Mouse (Mus musculus) forebrain, embryonic 12.5 days (tissue): ENCODE measurements around the gene Pde1a. TPM values are rescaled to one million over a fixed set of nuclear protein-coding genes. Genes with fewer than 3 reads are reported as not detected.
A peak's percentile ranks its signal among the peaks of the same experiment; 100 is the strongest.
"Not testable (repeated sequence)": the region's sequence is repeated elsewhere in the genome, so short reads cannot be mapped to it uniquely, and the experiment has no call there.

ENCODE experiments used
- ATAC-seq: fragments of 200-750 bp; cut with Nextera tagmentation; 2 replicates; pipeline ENCODE4 v1.8.0; 2017; ENCODE audit warnings: moderate TSS enrichment; ENCODE audit not compliant: low FRiP score
- H3K27ac ChIP-seq: fragments of 300-500 bp; sonication (generic); 2 replicates; pipeline ENCODE4 v1.5.1; 2016; ENCODE audit warnings: mild to moderate bottlenecking
- H3K27me3 ChIP-seq: fragments of 300-500 bp; sonication (generic); 2 replicates; pipeline ENCODE4 v1.6.1; 2016; ENCODE audit warnings: mild to moderate bottlenecking
- H3K36me3 ChIP-seq: fragments of 300-500 bp; sonication (generic); replicated peaks from 2 replicates; pipeline ENCODE4 v1.6.1; 2016; ENCODE audit warnings: mild to moderate bottlenecking
- H3K4me1 ChIP-seq: fragments of 300-500 bp; sonication (generic); 2 replicates; pipeline ENCODE4 v1.6.1; 2016
- H3K4me2 ChIP-seq: fragments of 300-500 bp; sonication (generic); 2 replicates; pipeline ENCODE4 v1.6.1; 2016; ENCODE audit warnings: mild to moderate bottlenecking, moderate library complexity
- H3K4me3 ChIP-seq: fragments of 300-500 bp; sonication (generic); replicated peaks from 2 replicates; pipeline ENCODE4 v1.5.1; 2016; ENCODE audit warnings: mild to moderate bottlenecking
- H3K9ac ChIP-seq: fragments of 300-500 bp; sonication (generic); 2 replicates; pipeline ENCODE4 v1.6.1; 2016; ENCODE audit warnings: mild to moderate bottlenecking
- H3K9me3 ChIP-seq: fragments of 300-500 bp; sonication (generic); 2 replicates; pipeline ENCODE4 v1.6.1; 2016
- WGBS: fragments of 180-500 bp; shearing (Covaris S2); methylation state at CpG from one replicate; pipeline ENCODE4 v1.1.7; 2016; 5-methylcytosine and 5-hydroxymethylcytosine counted together
- polyA plus RNA-seq: library from polyadenylated mRNA; unstranded; fragments of >200 nt; fragmentation: Nextera tagmentation; extraction: Ambion mirVana; gene quantifications from 2 replicates; pipeline ENCODE4 v1.2.1, GENCODE M21; 2016

Gene Pde1a
- polyA plus RNA-seq, 1 experiment from 2014 or later: 2.5 TPM

DNA sequence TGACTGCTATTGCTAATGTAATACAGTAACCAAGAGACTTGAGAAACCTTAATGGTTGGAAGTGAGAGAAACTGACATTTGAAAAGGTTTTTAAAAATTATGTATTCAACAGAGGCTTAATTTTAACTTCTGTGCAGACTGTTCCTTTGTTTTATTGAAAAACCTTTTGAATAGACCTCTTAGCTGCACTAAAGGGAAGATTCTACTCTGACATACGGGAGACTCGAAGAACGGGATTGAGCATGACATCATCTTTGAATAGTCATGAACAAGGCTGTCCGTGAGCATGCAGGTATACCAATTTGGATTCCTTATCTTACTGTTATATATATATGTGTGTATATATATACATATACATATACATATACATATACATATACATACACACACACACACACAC lies 207.9 kb downstream of the Pde1a start:
- no peaks in the 10 kb centered on the region for H3K27me3 ChIP-seq
- ATAC-seq: no peak
- H3K9me3 ChIP-seq: no peaks in the 10 kb centered on the region
- H3K4me2 ChIP-seq: no peak overlapping the region
- WGBS: 93% methylated on average over 4 of the region's 4 CpGs
- no peak overlapping the region for H3K4me3 ChIP-seq
- no peaks in the 10 kb centered on the region for H3K36me3 ChIP-seq
- no peak overlapping the region for H3K27ac ChIP-seq
- no peak overlapping the region for H3K9ac ChIP-seq
- H3K4me1 ChIP-seq: no peaks in the 10 kb centered on the region

DNA sequence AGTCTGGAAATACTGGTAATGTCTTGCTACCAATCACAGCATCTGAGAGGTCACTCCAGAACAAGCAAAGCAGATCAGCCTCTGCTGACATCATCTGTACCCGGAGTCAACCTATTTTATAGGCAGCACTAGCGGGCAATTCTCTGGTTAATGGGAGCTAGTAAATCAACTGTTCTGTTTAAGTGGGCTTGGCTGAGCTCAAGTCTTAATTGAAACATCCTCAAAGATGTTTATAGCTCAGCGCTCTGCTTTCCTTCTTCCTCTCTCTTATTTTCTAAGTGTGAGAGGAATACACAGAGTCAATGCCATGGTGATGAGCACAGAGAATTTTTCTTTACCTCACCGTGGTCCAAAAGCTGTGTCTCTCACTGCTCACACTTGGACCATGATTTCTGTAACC lies 208.8 kb downstream of the Pde1a start:
- H3K27ac ChIP-seq: no peak overlapping the region
- H3K9ac ChIP-seq: no peak overlapping the region
- H3K4me2 ChIP-seq: no peak overlapping the region
- WGBS: 93% methylated on average over 4 of the region's 4 CpGs
- ATAC-seq: no peak
- H3K36me3 ChIP-seq: no peaks in the 10 kb centered on the region
- no peaks in the 10 kb centered on the region for H3K9me3 ChIP-seq
- H3K27me3 ChIP-seq: no peaks in the 10 kb centered on the region
- no peak overlapping the region for H3K4me3 ChIP-seq
- no peaks in the 10 kb centered on the region for H3K4me1 ChIP-seq

DNA sequence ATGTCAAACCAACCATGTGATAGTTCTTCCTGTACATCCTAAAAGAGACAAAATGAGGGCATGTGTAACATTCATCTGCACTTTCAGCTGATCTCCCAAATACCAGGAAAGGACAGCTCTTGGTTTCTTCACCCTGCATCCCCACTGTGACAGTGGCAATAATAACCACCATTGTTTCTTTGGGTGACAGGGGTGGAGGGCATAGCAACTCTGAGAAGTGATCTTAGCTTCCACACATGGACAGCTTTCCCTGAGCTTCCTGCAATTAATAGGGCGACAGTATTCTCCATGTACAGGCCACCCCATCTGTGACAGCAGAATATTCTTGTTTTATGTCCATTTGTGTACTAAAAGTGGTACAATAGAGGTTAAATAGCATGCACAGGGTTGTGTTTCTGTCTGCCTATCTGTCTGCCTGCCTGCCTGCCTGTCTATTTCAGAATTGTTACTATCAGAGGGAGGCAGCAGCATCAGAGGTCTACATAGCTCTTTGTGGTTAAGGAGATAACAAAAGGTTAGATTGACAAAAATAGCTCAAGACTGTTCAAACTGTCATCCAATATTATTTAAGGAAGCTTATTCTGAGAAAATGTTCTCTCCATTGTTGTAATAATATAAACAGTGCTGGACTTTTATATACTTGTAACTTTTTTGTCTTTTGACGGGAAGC lies 227.3 kb downstream of the Pde1a start:
- peaks cover 4% of the 10 kb centered on the region for H3K4me1 ChIP-seq
- H3K27ac ChIP-seq: no peak overlapping the region
- no peak for ATAC-seq
- H3K9me3 ChIP-seq: no peaks in the 10 kb centered on the region
- H3K4me2 ChIP-seq: no peak overlapping the region
- no peak overlapping the region for H3K9ac ChIP-seq
- no peaks in the 10 kb centered on the region for H3K27me3 ChIP-seq
- WGBS: 91% methylated on average over 2 of the region's 2 CpGs
- H3K36me3 ChIP-seq: no peaks in the 10 kb centered on the region
- H3K4me3 ChIP-seq: no peak overlapping the region

DNA sequence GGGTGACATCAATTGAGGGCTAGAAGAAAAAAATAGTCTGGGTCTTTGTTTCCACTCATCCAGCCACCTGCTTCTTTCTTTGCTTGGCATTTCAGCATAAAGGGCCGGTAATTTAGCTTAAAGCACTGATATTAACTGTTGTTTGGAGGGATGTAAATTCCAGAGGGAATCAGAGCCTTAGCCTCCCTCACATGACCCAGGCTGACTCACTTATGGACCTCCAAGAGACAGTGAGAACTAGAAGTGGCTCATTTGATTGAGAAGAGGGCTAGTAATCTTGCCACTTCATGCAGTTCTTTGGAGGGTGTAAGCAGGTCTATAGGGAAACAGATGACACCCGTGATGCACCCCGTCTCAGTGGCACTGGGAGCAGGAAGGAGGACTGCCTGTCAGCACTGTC lies 230.7 kb downstream of the Pde1a start:
- WGBS: 63% methylated on average over 3 of the region's 3 CpGs
- 0 out of 2 replicates have a peak, but pooled peaks have one; percentile 23 for ATAC-seq
- Histone ChIP-seq H3K9me3 (no peaks in the 10 kb centered on the region), H3K9ac (no peak overlapping the region), H3K36me3 (no peaks in the 10 kb centered on the region), H3K4me3 (no peak overlapping the region), H3K4me1 (peaks cover 4% of the 10 kb centered on the region), H3K4me2 (no peak overlapping the region), H3K27me3 (no peaks in the 10 kb centered on the region), H3K27ac (no peak overlapping the region)

DNA sequence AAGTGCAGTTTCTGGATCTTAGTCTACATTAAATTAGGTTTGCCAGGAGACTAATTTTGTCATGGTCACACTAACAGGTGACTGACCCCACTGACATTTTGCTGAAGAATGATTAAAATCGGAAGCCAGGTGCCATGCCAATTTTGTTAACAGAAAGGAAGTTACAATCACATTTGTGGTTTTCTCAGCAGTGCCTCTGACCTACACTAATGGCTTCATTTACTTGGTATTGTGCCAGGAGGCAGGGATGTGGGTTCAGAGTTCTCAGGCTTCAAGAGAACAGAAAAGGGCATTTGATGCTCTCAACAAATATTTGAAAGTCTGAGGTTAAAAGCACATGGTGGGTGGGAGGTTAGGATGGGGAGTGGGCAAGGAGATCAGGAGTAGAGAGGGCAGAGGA lies 236.4 kb downstream of the Pde1a start:
- no peaks in the 10 kb centered on the region for H3K36me3 ChIP-seq
- no peak for ATAC-seq
- no peak overlapping the region for H3K27ac ChIP-seq
- no peaks in the 10 kb centered on the region for H3K4me1 ChIP-seq
- H3K9ac ChIP-seq: no peak overlapping the region
- H3K4me2 ChIP-seq: no peak overlapping the region
- WGBS: 83% methylated on average over 1 of the region's 1 CpGs
- no peaks in the 10 kb centered on the region for H3K9me3 ChIP-seq
- no peaks in the 10 kb centered on the region for H3K27me3 ChIP-seq
- no peak overlapping the region for H3K4me3 ChIP-seq

DNA sequence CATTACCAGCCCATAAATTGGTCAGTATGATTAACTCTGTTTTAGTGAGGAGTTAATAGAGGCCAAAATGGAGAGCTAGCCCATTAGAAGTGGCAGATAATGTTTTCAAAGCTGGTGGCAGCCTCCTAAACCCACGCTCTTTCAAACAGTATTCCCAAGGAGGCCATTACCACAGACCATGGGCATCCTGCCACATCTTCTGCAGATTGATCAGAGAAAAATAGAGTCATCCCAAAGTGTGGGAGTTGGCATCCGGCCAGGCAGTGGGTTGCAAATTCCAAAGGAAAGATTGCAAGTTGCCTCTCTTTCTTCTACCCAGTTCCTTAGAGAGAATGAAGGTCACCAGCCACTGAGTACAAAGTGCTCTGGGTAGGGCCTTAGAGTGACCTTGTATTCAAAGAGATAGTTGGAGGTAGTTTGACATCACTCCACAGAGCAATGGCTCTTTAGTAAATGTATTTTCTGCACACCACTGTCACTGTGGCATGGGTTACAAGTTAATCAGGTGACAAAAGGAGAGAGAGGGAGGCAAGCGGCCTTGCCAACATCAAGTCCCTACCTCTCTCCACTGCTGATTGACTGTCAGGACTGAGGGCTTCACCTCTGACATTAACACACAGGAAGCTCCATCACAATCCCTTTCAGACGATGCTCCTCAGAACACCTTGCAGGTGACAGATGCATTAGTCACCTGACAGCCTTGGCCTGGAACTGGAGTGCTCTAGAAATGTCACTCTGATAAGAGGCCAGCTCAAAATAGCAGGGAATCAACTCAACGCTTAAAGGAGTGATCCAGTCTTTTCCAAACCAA lies 237.3 kb downstream of the Pde1a start:
- no peak; the same call in 1 of the 2 replicates for ATAC-seq
- no peaks in the 10 kb centered on the region for H3K27me3 ChIP-seq
- WGBS: 84% methylated on average over 5 of the region's 5 CpGs
- H3K9me3 ChIP-seq: no peaks in the 10 kb centered on the region
- H3K27ac ChIP-seq: no peak overlapping the region
- no peak overlapping the region for H3K9ac ChIP-seq
- H3K36me3 ChIP-seq: no peaks in the 10 kb centered on the region
- H3K4me1 ChIP-seq: no peaks in the 10 kb centered on the region
- no peak overlapping the region for H3K4me2 ChIP-seq
- H3K4me3 ChIP-seq: no peak overlapping the region

DNA sequence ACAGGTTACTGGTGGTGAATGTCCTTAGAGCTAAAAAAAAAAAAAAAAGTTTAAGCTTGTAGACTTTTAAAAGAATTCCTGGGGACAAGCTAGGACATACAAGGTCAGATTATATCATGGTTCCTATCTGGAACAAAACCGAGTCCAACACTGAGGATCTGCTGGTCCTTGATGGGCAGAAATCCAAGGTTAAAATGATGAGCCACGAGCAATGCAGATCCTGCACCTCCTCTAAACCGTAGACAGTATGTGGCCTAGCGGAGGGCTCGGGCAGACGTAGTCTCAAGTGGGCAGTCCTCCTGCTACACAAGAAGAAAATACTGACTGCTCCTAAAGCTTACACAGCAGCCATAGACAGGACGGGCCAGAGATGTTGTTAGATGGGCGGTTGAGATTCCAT lies 238.5 kb downstream of the Pde1a start:
- Histone ChIP-seq H3K9ac (no peak overlapping the region), H3K4me1 (no peaks in the 10 kb centered on the region), H3K27me3 (no peaks in the 10 kb centered on the region), H3K36me3 (no peaks in the 10 kb centered on the region), H3K9me3 (no peaks in the 10 kb centered on the region), H3K4me2 (no peak overlapping the region), H3K27ac (no peak overlapping the region), H3K4me3 (no peak overlapping the region)
- ATAC-seq: no peak
- WGBS: 92% methylated on average over 8 of the region's 8 CpGs

DNA sequence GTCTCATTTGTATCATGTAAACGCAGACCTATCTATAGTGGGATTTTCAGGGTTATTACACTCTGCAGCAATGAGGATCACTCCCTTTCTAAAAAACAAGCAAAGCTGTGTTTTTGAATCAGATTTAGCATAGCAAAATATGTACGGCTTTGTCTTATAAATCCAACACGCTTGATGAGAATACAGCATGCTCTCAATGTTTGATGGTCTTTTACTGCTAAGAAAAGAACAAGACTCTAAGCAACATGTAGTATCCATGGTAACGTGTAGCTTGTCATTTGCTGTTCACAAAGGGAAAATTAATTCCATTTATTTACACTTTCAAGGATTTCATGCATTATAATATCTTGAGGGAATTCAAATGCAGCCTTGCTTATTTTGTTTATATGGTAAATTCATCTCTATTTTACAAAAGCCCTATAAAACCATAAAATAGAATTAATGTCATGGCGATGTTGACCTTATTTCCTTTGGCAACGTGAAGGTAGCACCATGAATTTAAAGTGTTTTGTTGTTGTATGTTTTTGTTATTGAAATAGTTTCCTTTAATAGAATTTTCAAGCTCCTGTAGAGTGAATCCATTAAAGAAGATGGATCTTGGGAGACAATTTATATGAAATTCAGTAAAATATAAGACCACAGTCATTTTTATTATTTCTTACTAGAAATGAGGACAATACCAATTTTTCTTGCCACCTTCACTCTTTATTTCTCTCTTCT lies 245.5 kb downstream of the Pde1a start:
- ATAC-seq: no peak

DNA sequence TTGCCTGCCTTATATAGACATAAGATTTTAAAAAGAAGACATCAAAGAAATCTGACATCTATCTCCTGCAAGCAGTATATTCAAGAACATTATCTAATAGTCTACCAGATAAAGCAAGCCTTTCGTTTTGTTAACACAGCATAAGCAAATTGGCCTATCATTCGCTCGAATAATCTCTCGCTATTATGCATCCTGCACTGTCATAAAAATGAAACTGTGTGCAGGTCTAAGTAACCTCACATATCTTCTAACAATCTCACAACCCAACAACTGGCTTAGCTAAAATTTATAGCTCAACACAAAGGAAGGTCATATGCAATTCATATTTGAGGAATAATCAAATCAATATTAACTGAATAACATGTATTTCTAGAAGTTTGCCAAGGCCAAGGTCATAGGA lies 246.0 kb downstream of the Pde1a start:
- no peaks in the 10 kb centered on the region for H3K9me3 ChIP-seq
- H3K4me2 ChIP-seq: no peak overlapping the region
- no peak for ATAC-seq
- H3K27ac ChIP-seq: no peak overlapping the region
- WGBS: 94% methylated on average over 4 of the region's 4 CpGs
- no peak overlapping the region for H3K4me3 ChIP-seq
- no peaks in the 10 kb centered on the region for H3K27me3 ChIP-seq
- no peaks in the 10 kb centered on the region for H3K36me3 ChIP-seq
- no peaks in the 10 kb centered on the region for H3K4me1 ChIP-seq
- H3K9ac ChIP-seq: no peak overlapping the region

More for the DNA sequence above, 245.5 kb downstream of the Pde1a start:
- Histone ChIP-seq H3K36me3 (no peaks in the 10 kb centered on the region), H3K27ac (no peak overlapping the region), H3K9me3 (no peaks in the 10 kb centered on the region), H3K4me1 (no peaks in the 10 kb centered on the region), H3K27me3 (no peaks in the 10 kb centered on the region), H3K4me3 (no peak overlapping the region), H3K9ac (no peak overlapping the region), H3K4me2 (no peak overlapping the region)
- WGBS: 83% methylated on average over 6 of the region's 6 CpGs

DNA sequence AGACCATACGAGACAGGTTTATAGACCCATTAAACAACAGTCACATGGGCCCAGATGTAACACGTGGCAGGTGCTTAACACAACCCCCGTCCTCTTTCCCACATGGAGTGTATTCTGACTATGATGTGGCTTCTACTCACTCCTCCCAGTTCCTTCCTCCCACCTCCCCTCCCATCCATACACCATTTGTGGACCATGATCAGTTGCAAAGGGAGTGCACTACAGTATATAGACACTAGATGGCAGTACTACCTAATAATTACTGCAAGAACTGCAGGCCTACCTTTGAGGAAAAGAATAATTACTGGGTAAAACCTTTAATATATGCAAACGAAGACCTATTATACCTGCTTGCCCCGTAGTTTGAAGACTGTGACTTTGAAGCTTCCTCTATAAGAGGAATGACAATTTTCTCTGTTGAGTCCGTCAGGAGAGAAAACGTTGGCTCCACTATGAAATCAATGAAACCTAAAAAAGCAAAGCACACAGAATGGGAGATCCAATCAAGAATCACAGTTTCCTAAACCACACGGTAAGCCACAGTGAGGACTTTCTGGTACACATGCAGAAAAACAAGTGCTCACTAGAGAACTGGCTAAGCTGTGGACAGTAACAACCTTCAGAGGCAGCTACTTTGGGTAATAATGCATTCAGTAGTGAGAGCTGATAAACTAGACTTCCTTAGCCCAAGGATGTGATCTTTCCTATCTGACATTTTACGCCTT lies 263.8 kb downstream of the Pde1a start:
- no peak overlapping the region for H3K9ac ChIP-seq
- H3K4me2 ChIP-seq: no peak overlapping the region
- H3K4me3 ChIP-seq: no peak overlapping the region
- no peak overlapping the region for H3K27ac ChIP-seq
- no peaks in the 10 kb centered on the region for H3K4me1 ChIP-seq
- no peaks in the 10 kb centered on the region for H3K36me3 ChIP-seq
- peak; percentile 92 for ATAC-seq
- no peaks in the 10 kb centered on the region for H3K9me3 ChIP-seq
- 47% methylated on average over 9 of the region's 9 CpGs for WGBS
- H3K27me3 ChIP-seq: no peaks in the 10 kb centered on the region

DNA sequence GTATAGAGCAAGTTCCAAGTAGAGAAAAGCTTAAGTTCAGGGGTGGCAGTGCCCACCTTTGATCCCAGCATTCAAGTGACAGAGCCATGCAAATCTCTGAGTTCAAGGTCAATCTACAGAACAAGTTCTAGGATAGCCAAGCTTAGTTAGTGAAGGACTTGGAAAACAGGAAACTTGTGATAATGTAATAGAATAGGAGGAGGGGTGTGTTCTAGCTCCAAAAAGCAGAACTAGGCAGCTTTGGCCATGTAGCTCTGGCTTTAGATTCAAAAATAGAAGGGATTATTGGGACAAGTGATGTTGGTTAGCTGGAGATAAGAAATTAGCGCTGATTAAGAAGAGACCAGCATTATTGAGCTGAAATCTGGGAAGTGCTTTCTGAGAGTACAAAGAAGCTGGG lies 272.4 kb downstream of the Pde1a start:
- H3K36me3 ChIP-seq: no peaks in the 10 kb centered on the region
- H3K4me1 ChIP-seq: no peaks in the 10 kb centered on the region
- H3K27ac ChIP-seq: no peak overlapping the region
- 98% methylated on average over 1 of the region's 1 CpGs for WGBS
- no peak overlapping the region for H3K4me3 ChIP-seq
- H3K9me3 ChIP-seq: no peaks in the 10 kb centered on the region
- no peak overlapping the region for H3K9ac ChIP-seq
- no peak overlapping the region for H3K4me2 ChIP-seq
- ATAC-seq: no peak
- no peaks in the 10 kb centered on the region for H3K27me3 ChIP-seq

DNA sequence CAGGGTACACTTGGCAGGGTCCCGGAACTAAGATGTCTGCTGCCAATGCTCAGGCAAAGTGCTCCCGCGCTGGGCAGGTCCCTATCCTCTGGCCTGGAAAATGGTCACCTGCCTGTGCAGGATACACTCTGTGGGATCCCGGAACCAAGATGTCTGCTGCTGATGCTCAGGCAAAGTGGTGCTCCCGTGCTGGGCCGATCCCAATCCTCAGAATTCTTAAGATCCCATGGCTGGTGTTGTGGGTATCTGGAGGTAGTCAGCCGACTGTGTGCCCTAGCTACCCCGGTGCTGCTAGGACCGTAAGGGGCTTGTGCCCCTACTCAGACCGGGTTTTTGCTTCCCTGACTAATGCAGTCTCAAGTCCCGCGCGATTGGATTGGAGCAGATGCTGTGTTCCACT lies 281.9 kb downstream of the Pde1a start:
- H3K9me3 ChIP-seq, H3K4me2 ChIP-seq, ATAC-seq, H3K9ac ChIP-seq, H3K36me3 ChIP-seq, H3K27me3 ChIP-seq, H3K4me3 ChIP-seq, H3K4me1 ChIP-seq, H3K27ac ChIP-seq: not testable (repeated sequence)
- WGBS: 90% methylated on average over 13 of the region's 13 CpGs
